Mouse (Mus musculus) left cerebral cortex, postnatal 10 days (tissue): ENCODE results near the gene Olfr368. TPM values are rescaled to one million over a fixed set of nuclear protein-coding genes. Genes with fewer than 3 reads are reported as not detected.

Experiments
- DNase-seq, 2 experiments: peaks; one replicate each; pipeline ENCODE4 v3.0.0; 2021 to 2022; ENCODE audit warnings: low spot score in 2 of 2, mixed read lengths in 1 of 2; ENCODE audit errors: extremely low spot score in 1 of 2
- intact Hi-C: fragments of 180-260 bp; cut with DNase I; formaldehyde crosslinking; loops from one replicate; pipeline ENCODE4 v1.15.1; 2025
- total RNA-seq, 2 experiments: library from RNA; stranded (reverse); gene quantifications; 2 replicates each; pipeline ENCODE4 v1.2.3; 2021

The Olfr368 gene
- total RNA-seq, result not detected

DNA sequence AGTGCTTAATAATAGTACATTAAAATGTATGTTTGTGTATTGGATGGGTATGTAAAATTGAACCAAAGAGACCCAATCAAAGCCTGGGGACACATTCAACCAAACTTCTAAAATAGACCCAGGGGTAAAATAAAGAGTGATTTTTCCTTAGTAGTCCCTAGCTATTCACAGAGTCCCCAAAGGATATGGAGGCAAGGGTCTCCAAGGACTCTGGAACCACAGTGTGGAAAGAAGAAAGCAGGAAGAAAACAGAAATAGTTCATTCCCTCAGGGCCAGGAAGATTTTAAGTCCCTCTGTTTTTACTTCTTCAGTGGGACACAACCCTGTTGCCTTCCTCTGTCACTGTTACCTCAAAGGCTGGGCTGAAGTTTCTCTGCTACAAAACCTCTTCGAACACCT, at the start of gene Olfr368:
Olfr368 (plus strand) TSS at position 301 of the 400 bp plus-strand sequence.
- intact Hi-C loops, result no loop called here
- no peak for DNase-seq

DNA sequence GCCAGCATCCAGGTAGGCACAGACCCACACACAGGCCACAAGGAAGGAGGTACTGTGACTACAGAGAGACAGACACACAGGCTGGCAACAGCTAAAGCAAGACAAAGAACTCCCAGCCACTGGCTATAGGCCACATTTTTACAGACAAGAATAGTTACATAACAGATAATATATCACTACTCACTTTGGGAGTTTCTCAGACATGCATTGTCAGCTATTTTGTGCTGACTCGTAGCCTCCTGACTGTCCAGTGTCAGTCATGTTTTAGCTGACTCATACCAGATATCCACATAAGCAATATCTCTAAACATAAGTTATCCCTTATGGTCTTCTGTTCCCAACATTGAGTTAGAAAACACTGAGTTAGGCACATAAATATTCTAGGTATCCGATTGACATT, 7.0 kb downstream of the Olfr368 start:
- intact Hi-C loops, result loop anchor here (10.0 kb wide), 2 partner anchors 1119 to 1329 kb away; no protein-coding TSS in a partner anchor
- no peak for DNase-seq

DNA sequence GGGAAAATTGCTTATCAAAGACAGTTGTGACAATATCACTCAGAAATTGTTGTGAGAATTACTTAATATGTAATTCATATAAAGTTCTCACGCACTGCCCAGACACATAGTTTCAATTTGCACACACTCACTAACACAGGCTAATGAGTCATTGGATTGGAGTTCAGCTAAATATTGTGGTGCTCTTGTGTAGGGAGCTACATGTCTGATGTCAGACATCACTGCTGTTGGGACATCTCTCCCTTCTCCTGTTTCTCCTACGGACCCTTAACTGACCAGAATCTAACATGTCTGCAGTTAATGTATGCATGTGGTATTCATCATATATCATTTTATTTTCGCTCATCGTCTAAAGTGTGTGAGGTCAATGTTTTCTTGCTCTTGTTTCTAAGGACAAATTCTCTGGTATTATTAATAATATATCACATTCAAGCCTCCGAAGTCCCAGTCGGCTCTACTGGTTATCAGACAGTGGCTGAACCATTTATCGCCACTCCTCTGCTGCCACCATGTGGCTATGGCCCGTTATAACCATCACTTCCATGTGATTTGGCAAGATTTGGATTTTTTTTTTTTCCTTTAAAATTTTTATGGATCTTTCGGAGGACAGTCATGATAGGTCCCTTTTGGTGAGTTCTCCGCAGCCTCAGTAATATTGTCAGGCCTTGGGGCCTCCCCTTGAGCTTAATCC, 12.3 kb downstream of the Olfr368 start:
- intact Hi-C loops, result loop anchor here (10.0 kb wide), 2 partner anchors 1124 to 1334 kb away; no protein-coding TSS in a partner anchor
- peak; percentile 41 to 61 for DNase-seq

DNA sequence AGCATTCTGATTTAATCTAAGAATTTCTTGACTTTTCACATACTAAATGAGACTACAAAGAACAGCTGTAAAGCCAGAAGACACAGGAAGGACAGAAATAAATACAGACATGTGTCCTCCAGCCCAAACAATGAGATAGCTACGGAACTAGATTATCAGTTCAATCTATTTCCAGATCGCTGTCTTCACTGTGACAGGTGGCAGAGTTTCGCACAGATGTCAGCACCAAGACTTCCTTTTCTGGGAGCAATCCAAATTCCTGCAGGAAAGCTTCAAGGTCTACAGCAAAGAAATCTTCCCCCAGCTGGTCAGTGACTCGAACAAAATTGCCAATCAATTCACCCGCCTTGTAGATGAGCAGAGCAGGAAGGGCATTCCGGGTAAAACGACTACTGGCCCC, 25.4 kb downstream of the Olfr368 start:
- DNase-seq, result no peak
- intact Hi-C loops, result no loop called here

DNA sequence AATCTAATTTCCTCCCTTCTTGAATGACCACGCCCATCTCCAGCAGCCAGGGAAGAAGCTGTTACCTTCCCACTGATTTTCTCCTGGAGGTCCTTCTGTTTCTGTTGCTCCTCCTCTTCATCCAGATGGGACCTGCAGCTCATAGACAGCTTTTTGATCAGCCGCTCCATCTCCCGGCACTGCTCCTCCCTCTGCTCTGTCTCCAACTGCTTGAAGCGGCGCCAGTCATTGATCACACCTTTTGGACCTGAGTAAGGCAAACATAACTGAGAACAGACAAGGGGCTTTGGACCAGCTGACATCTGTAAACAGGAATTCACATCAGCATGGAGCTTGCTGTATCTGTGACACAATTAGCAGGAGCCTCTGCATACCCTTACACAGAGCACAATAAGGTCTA, 29.3 kb downstream of the Olfr368 start:
- DNase-seq, result no peak
- intact Hi-C loops, result no loop called here

DNA sequence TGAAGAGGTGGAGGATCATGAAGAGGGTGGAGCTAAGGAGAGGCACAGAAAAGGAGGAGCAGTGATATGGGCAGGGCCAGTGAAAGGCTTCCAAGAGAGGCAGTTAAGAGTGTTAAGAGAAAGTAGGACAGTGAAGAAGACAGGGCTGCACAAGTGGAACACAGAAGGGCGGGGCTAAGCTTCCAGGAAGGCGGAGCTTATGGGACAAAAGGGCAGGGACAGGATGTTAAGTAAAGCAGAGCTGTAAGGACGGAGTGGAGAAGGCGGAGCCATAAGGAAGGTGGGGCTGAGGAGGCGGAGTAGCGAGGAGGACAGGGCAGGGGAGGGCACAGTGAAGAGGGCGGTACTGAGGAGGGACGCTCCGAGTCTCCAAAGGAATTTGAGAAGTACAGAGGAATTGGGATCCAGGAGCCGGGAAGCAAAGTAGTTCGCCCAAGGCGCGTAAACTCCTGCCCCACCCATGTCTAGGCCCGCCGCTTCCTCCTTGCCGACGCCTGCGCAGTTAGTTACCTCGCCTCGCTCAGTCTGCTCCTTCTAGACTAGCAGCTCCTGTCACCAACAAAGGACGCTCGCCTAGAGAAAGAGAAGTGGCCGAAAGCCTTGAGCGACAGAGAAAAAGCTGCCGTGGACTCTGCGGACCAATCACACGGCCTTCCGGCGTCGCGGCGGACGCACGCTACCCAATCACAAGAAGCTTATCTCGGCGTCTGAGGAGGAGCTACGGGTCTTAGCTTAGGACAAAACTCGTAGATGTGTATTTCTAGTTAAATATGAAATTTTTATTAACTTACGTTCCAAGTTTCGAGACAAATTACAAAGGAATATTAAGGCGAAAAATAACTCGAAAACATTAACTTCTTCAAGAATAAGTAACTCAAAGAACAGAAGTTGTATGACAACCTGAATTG, 32.6 kb downstream of the Olfr368 start, which contains the start of gene Pdcl:
Pdcl (minus strand) TSS at position 700 of the 908 bp plus-strand sequence.
- intact Hi-C loops, result no loop called here

DNA sequence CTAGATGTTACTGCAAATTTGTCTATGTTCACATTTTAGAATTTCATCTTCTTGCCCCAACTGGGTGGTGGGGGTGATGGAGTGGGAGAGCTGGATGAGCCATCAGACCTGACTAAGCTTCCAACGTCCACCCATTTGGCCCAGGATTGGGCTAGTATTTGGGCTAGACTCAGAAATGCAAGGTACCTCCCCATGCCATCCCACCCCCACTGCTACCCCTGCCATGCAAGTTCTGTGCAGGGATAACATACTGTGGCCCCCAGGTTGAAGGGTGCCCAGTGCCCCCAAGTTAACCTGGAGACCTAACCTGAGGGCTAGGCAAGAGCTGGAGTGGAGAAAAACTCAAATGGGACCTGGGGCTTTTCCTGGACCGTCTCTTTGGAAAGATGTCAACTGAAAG, 33.6 kb downstream of the Olfr368 start:
- intact Hi-C loops, result no loop called here
- DNase-seq, result peak in 1 of 2 experiments; percentile 22

More for the DNA sequence above, 32.6 kb downstream of the Olfr368 start, which contains the start of gene Pdcl:
- DNase-seq, result peak; percentile 92 to 93

DNA sequence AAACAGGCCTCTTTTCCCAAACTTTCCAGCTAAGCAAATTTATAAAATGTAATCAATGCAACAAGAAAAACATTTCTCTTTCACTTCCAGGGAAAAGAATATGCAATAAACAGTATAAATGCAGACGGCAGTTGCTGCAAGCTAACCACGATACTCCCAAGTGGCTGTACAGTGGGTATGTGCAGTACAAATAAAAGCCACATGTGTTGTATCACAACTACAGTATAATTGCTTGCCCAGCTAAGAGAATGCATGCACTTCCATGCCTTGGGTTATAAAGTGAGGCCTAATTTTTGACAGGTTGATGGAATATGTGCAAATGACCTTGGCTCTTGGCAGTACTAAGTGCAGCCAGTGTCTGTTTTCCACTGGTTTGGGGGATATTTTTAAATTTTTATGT, 44.3 kb downstream of the Olfr368 start:
- DNase-seq, result no peak
- intact Hi-C loops, result no loop called here

DNA sequence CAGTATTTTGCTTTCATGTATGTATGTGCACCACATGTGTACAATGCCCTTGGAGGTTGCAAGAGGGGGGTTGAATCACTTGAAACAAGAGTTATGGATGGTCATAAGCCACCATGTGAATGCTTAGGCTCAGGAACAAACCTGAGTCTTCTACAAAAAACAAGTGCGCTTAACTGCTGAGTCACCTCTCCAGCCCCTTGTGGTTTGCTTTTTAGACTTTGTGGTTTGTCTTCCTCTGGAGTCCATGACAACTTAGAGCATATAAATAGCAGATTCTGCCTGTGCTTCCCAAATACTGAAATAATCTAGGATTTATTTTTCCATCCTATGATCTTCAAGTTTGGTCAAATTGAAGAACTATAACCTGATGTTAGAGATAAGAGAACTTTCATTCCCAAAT, 49.7 kb downstream of the Olfr368 start:
- intact Hi-C loops, result loop anchor here (5.0 kb wide), 1 partner anchor 36 kb away; no protein-coding TSS in a partner anchor
- DNase-seq, result no peak

DNA sequence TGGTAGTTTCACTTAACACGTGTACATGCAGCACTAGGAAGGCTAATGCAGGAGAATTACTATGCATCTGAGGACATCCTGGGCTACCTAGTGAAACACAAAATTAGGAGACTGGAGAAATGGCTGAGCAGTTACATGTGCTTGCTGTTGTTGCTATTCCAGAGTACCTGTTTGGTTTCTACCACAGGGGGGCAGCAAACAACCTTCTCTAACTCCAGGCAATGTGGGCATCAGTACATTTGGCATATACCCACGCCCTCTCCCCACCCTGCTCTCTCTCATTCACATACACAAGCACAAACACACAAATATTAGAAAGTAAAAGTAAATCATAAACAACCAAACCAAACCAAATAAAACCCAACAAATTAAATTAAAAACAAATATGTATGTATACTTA, 53.9 kb downstream of the Olfr368 start:
- peak; percentile 39 to 52 for DNase-seq
- intact Hi-C loops, result no loop called here

Other genes with a start within 250 kb of the Olfr368 start
- gene Olfr361, start 237.2 kb upstream of the Olfr368 start, total RNA-seq, result not detected
- not detected for gene Olfr362, start 208.6 kb upstream of the Olfr368 start, total RNA-seq
- not detected for gene Olfr364-ps1, start 187.2 kb upstream of the Olfr368 start, total RNA-seq
- gene Olfr365, start 138.3 kb upstream of the Olfr368 start, total RNA-seq, result not detected
- not detected for gene Olfr366, start 114.9 kb upstream of the Olfr368 start, total RNA-seq
- 10 to 100 TPM; 26.4 to 27.5 TPM for gene Pdcl, start 32.8 kb downstream of the Olfr368 start, total RNA-seq
- 10 to 100 TPM; 91.1 to 93.3 TPM for gene Rc3h2, start 96.4 kb downstream of the Olfr368 start, total RNA-seq
- gene Zbtb26, start 116.6 kb downstream of the Olfr368 start, total RNA-seq, result 1 to 10 TPM; 8.0 to 8.7 TPM
- 10 to 100 TPM; 16.6 to 17.0 TPM for gene Zbtb6, start 116.7 kb downstream of the Olfr368 start, total RNA-seq
- gene Rabgap1, start 116.8 kb downstream of the Olfr368 start, total RNA-seq, result 10 to 100 TPM; 88.7 to 93.0 TPM
- 10 to 100 TPM; 13.8 to 15.7 TPM for gene Gpr21, start 189.8 kb downstream of the Olfr368 start, total RNA-seq